Mouse (Mus musculus) ES-E14 (cell line): ENCODE results near the gene Morn4. TPM values are rescaled to one million over a fixed set of nuclear protein-coding genes. Genes with fewer than 3 reads are reported as not detected.

Source experiments
- DNase-seq: peaks from one replicate; pipeline ENCODE4 v3.0.0-alpha.2; 2013; ENCODE audit warnings: low read depth, low spot score
- H3K27ac ChIP-seq: 2 replicates; pipeline ENCODE4 v1.5.1; 2012; ENCODE audit warnings: low read depth, mild to moderate bottlenecking, low read length, moderate library complexity, mixed read lengths; ENCODE audit not compliant: poor library complexity, insufficient read depth, severe bottlenecking
- H3K36me3 ChIP-seq: 2 replicates; pipeline ENCODE4 v1.6.1; 2012; ENCODE audit warnings: mild to moderate bottlenecking, low read length, moderate library complexity, mixed read lengths; ENCODE audit not compliant: control insufficient read depth, poor library complexity, insufficient read depth, severe bottlenecking
- H3K4me1 ChIP-seq, 2 experiments: fragments of 150-350 bp in 1 of 2; sonication (generic) in 1 of 2; 2 replicates each; pipeline ENCODE4 v1.6.1; 2012; ENCODE audit warnings: low read length in 2 of 2, mild to moderate bottlenecking in 1 of 2, mixed read lengths in 1 of 2; ENCODE audit not compliant: control insufficient read depth in 2 of 2, insufficient read depth in 2 of 2, poor library complexity in 1 of 2
- H3K4me3 ChIP-seq, 2 experiments: fragments of 150-350 bp in 1 of 2; sonication (generic) in 1 of 2; 2 replicates each; pipeline ENCODE4 v1.5.1; 2012; ENCODE audit warnings: low read length in 2 of 2, low read depth in 1 of 2, mild to moderate bottlenecking in 1 of 2, mixed read lengths in 1 of 2; ENCODE audit not compliant: insufficient read depth in 1 of 2, poor library complexity in 1 of 2, severe bottlenecking in 1 of 2
- H3K9ac ChIP-seq: 2 replicates; pipeline ENCODE4 v1.6.1; 2012; ENCODE audit warnings: low read depth, mild to moderate bottlenecking, low read length, mixed read lengths; ENCODE audit not compliant: poor library complexity, insufficient read depth, severe bottlenecking
- H3K9me3 ChIP-seq: fragments of 150-350 bp; sonication (generic); 2 replicates; pipeline ENCODE4 v1.6.1; 2012; ENCODE audit warnings: low read depth, mild to moderate bottlenecking, low read length; ENCODE audit not compliant: control insufficient read depth, insufficient read depth
- CHD2 ChIP-seq: IDR thresholded peaks from 2 replicates; pipeline ENCODE4 v1.6.1; 2014; ENCODE audit warnings: mild to moderate bottlenecking, low read depth, low read length, inconsistent platforms
- HCFC1 ChIP-seq: IDR thresholded peaks from 2 replicates; pipeline ENCODE4 v1.6.1; 2012; ENCODE audit warnings: low read length, inconsistent platforms, borderline replicate concordance; ENCODE audit not compliant: insufficient read depth
- MAFK ChIP-seq: IDR thresholded peaks from 2 replicates; pipeline ENCODE4 v1.6.1; 2014; ENCODE audit warnings: mild to moderate bottlenecking, low read depth, low read length, inconsistent platforms; ENCODE audit not compliant: insufficient read depth
- ZC3H11A ChIP-seq: IDR thresholded peaks from 2 replicates; pipeline ENCODE4 v1.6.1; 2012; ENCODE audit warnings: low read depth, mild to moderate bottlenecking, inconsistent platforms, low read length, borderline replicate concordance
- ZNF384 ChIP-seq: IDR thresholded peaks from 2 replicates; pipeline ENCODE4 v1.6.1; 2012; ENCODE audit warnings: low read depth, low read length, inconsistent platforms
- in situ Hi-C, 2 experiments: fragments of 600-800 bp; cut with MboI; formaldehyde crosslinking; loops; one replicate each; pipeline ENCODE4 v1.15.1; 2025; ENCODE audit warnings: low sequenced_read_pairs in 2 of 2, inconsistent platforms in 1 of 2; ENCODE audit not compliant: unreplicated experiment in 2 of 2
- total RNA-seq: library from RNA; depleted of rRNA; stranded (reverse); fragments of 300-350 nt; gene quantifications from 2 replicates; pipeline ENCODE4 v1.2.3, GENCODE M21; 2012; rRNA removed

Morn4 gene
- total RNA-seq, 1 experiment, result 3.1 TPM

- H3K36me3 ChIP-seq, result no peaks in the 10 kb centered on the region
- no peaks in the 10 kb centered on the region for H3K9me3 ChIP-seq
- no peak for DNase-seq
- no peak overlapping the region for H3K27ac ChIP-seq
- H3K4me1 ChIP-seq, result peaks cover 0 to 15% of the 10 kb centered on the region in 2 experiments; a peak in 1 of 4 replicates
- TF ChIP-seq CHD2, result no peak
- TF ChIP-seq ZC3H11A, result no peak
- TF ChIP-seq MAFK, result no peak
- no peak for TF ChIP-seq ZNF384
- TF ChIP-seq HCFC1, result no peak
- no peak overlapping the region for H3K4me3 ChIP-seq
- no peak overlapping the region for H3K9ac ChIP-seq
- in situ Hi-C loops, result no loop called here
These were observed 52.5 kb downstream of the Morn4 start for GRCm38 (mm10) chr19:42033611-42034010.

GRCm38 (mm10) chr19:42031112-42031511 is 55.0 kb downstream of the Morn4 start:
- in situ Hi-C loops, result no loop called here
- no peak overlapping the region for H3K27ac ChIP-seq

GRCm38 (mm10) chr19:42026158-42026557 is 60.0 kb downstream of the Morn4 start:
- Histone ChIP-seq H3K4me1 (peaks cover 2 to 14% of the 10 kb centered on the region in 2 experiments; a peak in 3 of 4 replicates), H3K9ac (no peak overlapping the region), H3K36me3 (no peaks in the 10 kb centered on the region), H3K9me3 (no peaks in the 10 kb centered on the region), H3K4me3 (no peak overlapping the region), H3K27ac (no peak overlapping the region)
- peak; percentile 51 for DNase-seq
- in situ Hi-C loops, result no loop called here
- TF ChIP-seq HCFC1, result no peak
- TF ChIP-seq ZNF384, result no peak
- peak; percentile 24; the same call in 1 of the 2 replicates for TF ChIP-seq ZC3H11A
- TF ChIP-seq CHD2, result no peak
- no peak for TF ChIP-seq MAFK

More at GRCm38 (mm10) chr19:42031112-42031511, 55.0 kb downstream of the Morn4 start:
- DNase-seq, result no peak
- no peaks in the 10 kb centered on the region for H3K36me3 ChIP-seq
- no peak for TF ChIP-seq CHD2
- TF ChIP-seq ZC3H11A, result no peak
- TF ChIP-seq HCFC1, result no peak
- no peak for TF ChIP-seq MAFK
- no peaks in the 10 kb centered on the region for H3K9me3 ChIP-seq
- H3K4me3 ChIP-seq, result no peak overlapping the region
- H3K4me1 ChIP-seq, result peaks cover 0 to 15% of the 10 kb centered on the region in 2 experiments; a peak in 1 of 4 replicates
- H3K9ac ChIP-seq, result no peak overlapping the region

Other genes with a start within 250 kb of the Morn4 start
- gene Frat2, start 238.2 kb downstream of the Morn4 start, total RNA-seq, result 4.5 and 7.0 TPM in 2 replicates
- 48.6 and 55.6 TPM in 2 replicates for gene Rrp12, start 190.2 kb downstream of the Morn4 start, total RNA-seq
- gene Pgam1, start 174.4 kb downstream of the Morn4 start, total RNA-seq, result 762 and 881 TPM in 2 replicates
- 45.2 and 48.2 TPM in 2 replicates for gene Exosc1, start 152.9 kb downstream of the Morn4 start, total RNA-seq
- 62.7 and 73.7 TPM in 2 replicates for gene Zdhhc16, start 152.9 kb downstream of the Morn4 start, total RNA-seq
- gene Mms19, start 105.2 kb downstream of the Morn4 start, total RNA-seq, result 59.6 and 91.5 TPM in 2 replicates
- gene Ubtd1, start 104.6 kb downstream of the Morn4 start, total RNA-seq, result 14.4 and 18.2 TPM in 2 replicates
- gene Ankrd2, start 50.4 kb downstream of the Morn4 start, total RNA-seq, result 0.45 TPM in 1 of 2 replicates, not detected in the other
- gene Hoga1, start 40.7 kb downstream of the Morn4 start, total RNA-seq, result 0.89 and 1.6 TPM in 2 replicates
- gene 4933411K16Rik, start 34.1 kb downstream of the Morn4 start, total RNA-seq, result 0.62 and 0.69 TPM in 2 replicates
- 23.2 and 23.4 TPM in 2 replicates for gene Pi4k2a, start 4.1 kb upstream of the Morn4 start, total RNA-seq
- gene Avpi1, start 42.7 kb upstream of the Morn4 start, total RNA-seq, result 98.8 and 99.2 TPM in 2 replicates
- gene Marveld1, start 61.0 kb upstream of the Morn4 start, total RNA-seq, result 39.8 and 56.3 TPM in 2 replicates
- 45.9 and 78.1 TPM in 2 replicates for gene Zfyve27, start 77.6 kb upstream of the Morn4 start, total RNA-seq
- gene Sfrp5, start 115.9 kb upstream of the Morn4 start, total RNA-seq, result 6.0 and 7.2 TPM in 2 replicates
- 0.05 and 0.09 TPM in 2 replicates for gene Golga7b, start 161.2 kb upstream of the Morn4 start, total RNA-seq